Mouse (Mus musculus): ENCODE data around the gene Gjc2. TPM values are rescaled to one million over a fixed set of nuclear protein-coding genes. Genes with fewer than 3 reads are reported as not detected.

The Gjc2 gene
- polyA plus RNA-seq, 1 experiment from 2014 or later, result 0.27 TPM

GRCm38 (mm10) chr11:59202081-59202995 lies 19.3 kb upstream of the Gjc2 start, which contains the start of gene Mrpl55:
Gene Mrpl55, plus strand, starts transcription at chr11:59202486.
- no peaks in the 10 kb centered on the region for H3K27me3 ChIP-seq
- peak; percentile 91 for ATAC-seq (replicated peaks; ENCODE audit: low FRiP score)
- WGBS, result under 1% methylated on average over 63 of the region's 63 CpGs

GRCm38 (mm10) chr11:59201216-59202002 lies 18.4 kb upstream of the Gjc2 start:
- Histone ChIP-seq H3K4me2 (peak overlapping the region; percentile 86), H3K9ac (peak overlapping the region; percentile 79), H3K27ac (peak overlapping the region; percentile 82), H3K4me1 (peaks cover 11% of the 10 kb centered on the region), H3K27me3 (no peaks in the 10 kb centered on the region), H3K4me3 (replicated peaks) (peak overlapping the region; percentile 88), H3K9me3 (replicated peaks) (no peaks in the 10 kb centered on the region), H3K36me3 (peaks cover 39% of the 10 kb centered on the region)
- 0 out of 2 replicates have a peak, but pooled peaks have one; percentile 3 for ATAC-seq (replicated peaks; ENCODE audit: low FRiP score)
- WGBS, result 28% methylated on average over 16 of the region's 16 CpGs

More at GRCm38 (mm10) chr11:59202081-59202995, 19.3 kb upstream of the Gjc2 start, which contains the start of gene Mrpl55:
- Histone ChIP-seq H3K4me3 (replicated peaks) (peak within 1 kb of the TSS; percentile 88), H3K9me3 (replicated peaks) (no peaks in the 10 kb centered on the region), H3K27ac (peak within 1 kb of the TSS; percentile 82), H3K4me1 (peaks cover 11% of the 10 kb centered on the region), H3K36me3 (peaks cover 46% of the 10 kb centered on the region), H3K4me2 (peak within 1 kb of the TSS; percentile 86), H3K9ac (peak within 1 kb of the TSS; percentile 79)

GRCm38 (mm10) chr11:59196230-59196629 lies 13.2 kb upstream of the Gjc2 start:
- no peak overlapping the region for H3K4me3 ChIP-seq (replicated peaks)
- peaks cover 14% of the 10 kb centered on the region for H3K36me3 ChIP-seq
- H3K4me2 ChIP-seq, result no peak overlapping the region
- H3K9ac ChIP-seq, result no peak overlapping the region
- H3K4me1 ChIP-seq, result peaks cover 3% of the 10 kb centered on the region
- no peaks in the 10 kb centered on the region for H3K9me3 ChIP-seq (replicated peaks)
- no peaks in the 10 kb centered on the region for H3K27me3 ChIP-seq
- ATAC-seq (replicated peaks; ENCODE audit: low FRiP score), result no peak
- no peak overlapping the region for H3K27ac ChIP-seq

DNA sequence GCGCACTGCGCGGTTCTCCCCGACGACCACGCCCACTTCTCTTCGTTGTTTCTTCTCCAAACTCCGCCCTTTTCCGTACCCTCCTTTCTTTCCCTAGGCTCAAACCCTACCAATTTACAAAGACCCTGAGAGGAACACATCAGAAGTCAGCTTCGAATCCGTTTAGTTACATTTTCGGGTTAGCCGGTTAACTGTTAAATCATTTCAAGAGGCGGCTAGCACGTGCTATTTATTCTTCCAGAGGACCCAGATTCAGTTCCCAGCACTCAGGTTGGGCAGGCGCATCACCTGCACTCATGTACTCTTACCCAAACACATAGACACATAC lies 9.0 kb upstream of the Gjc2 start, which contains the start of gene Guk1:
Guk1 (minus strand) TSS at position 154 of the 328 bp plus-strand sequence.
- Histone ChIP-seq H3K4me1 (peaks cover 14% of the 10 kb centered on the region), H3K9me3 (replicated peaks) (no peaks in the 10 kb centered on the region), H3K4me3 (replicated peaks) (peak within 1 kb of the TSS; percentile 76), H3K4me2 (peak within 1 kb of the TSS; percentile 86), H3K27ac (peak within 1 kb of the TSS; percentile 96), H3K9ac (peak within 1 kb of the TSS; percentile 63), H3K27me3 (no peaks in the 10 kb centered on the region), H3K36me3 (no peaks in the 10 kb centered on the region)
- no peak for ATAC-seq (replicated peaks; ENCODE audit: low FRiP score)
- WGBS, result 5% methylated on average over 16 of the region's 16 CpGs

- Histone ChIP-seq H3K9ac (peak overlapping the region; percentile 63), H3K9me3 (replicated peaks) (no peaks in the 10 kb centered on the region), H3K4me1 (peaks cover 16% of the 10 kb centered on the region), H3K36me3 (0 out of 2 replicates have a peak, but pooled peaks cover 4% of the 10 kb centered on the region), H3K27ac (peak overlapping the region; percentile 96), H3K4me3 (replicated peaks) (peak overlapping the region; percentile 76), H3K27me3 (no peaks in the 10 kb centered on the region), H3K4me2 (peak overlapping the region; percentile 86)
- under 1% methylated on average over 59 of the region's 59 CpGs for WGBS
- peak; percentile 95 for ATAC-seq (replicated peaks; ENCODE audit: low FRiP score)
Measured at GRCm38 (mm10) chr11:59191231-59192058, 8.4 kb upstream of the Gjc2 start.

- ATAC-seq (replicated peaks; ENCODE audit: low FRiP score), result no peak
- no peaks in the 10 kb centered on the region for H3K9me3 ChIP-seq (replicated peaks)
- H3K27ac ChIP-seq, result no peak overlapping the region
- WGBS, result 39% methylated on average over 6 of the region's 6 CpGs
- H3K27me3 ChIP-seq, result no peaks in the 10 kb centered on the region
- H3K9ac ChIP-seq, result no peak overlapping the region
- H3K4me1 ChIP-seq, result peaks cover 16% of the 10 kb centered on the region
- H3K36me3 ChIP-seq, result peaks cover 36% of the 10 kb centered on the region
- no peak overlapping the region for H3K4me2 ChIP-seq
- no peak overlapping the region for H3K4me3 ChIP-seq (replicated peaks)
Measured at GRCm38 (mm10) chr11:59187706-59188105, 4.7 kb upstream of the Gjc2 start.

- no peak overlapping the region for H3K4me2 ChIP-seq
- no peaks in the 10 kb centered on the region for H3K9me3 ChIP-seq (replicated peaks)
- ATAC-seq (replicated peaks; ENCODE audit: low FRiP score), result no peak
- H3K36me3 ChIP-seq, result peaks cover 40% of the 10 kb centered on the region
- H3K4me1 ChIP-seq, result peaks cover 10% of the 10 kb centered on the region
- no peak overlapping the region for H3K27ac ChIP-seq
- WGBS, result 82% methylated on average over 5 of the region's 5 CpGs
- H3K4me3 ChIP-seq (replicated peaks), result no peak overlapping the region
- H3K27me3 ChIP-seq, result no peaks in the 10 kb centered on the region
- H3K9ac ChIP-seq, result no peak overlapping the region
Measured at GRCm38 (mm10) chr11:59185490-59185889, 2.5 kb upstream of the Gjc2 start.

DNA sequence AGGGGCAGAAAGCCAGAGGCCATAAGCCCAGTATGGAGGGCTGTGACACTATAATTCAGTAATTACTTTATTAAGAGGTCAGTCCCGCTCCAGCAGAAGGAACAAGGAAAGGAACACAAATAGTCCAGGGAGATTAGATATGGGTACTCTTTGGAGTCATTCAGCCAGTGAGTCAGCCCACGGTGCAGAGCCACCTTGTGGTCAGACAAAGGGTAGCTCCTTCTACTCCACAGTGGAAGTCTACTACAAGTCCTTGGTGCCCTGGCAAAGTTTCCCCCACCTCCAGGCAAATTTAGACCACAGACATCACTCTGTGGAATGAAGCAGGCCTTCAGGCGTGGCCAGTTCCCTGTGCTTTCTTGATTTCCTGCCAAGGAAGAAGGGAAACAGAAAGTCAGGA lies 808 bp upstream of the Gjc2 start:
- 30% methylated on average over 3 of the region's 3 CpGs for WGBS

GRCm38 (mm10) chr11:59176921-59177320 lies 6.1 kb downstream of the Gjc2 start:
- peak overlapping the region; percentile 29 for H3K4me3 ChIP-seq (replicated peaks)
- no peak for ATAC-seq (replicated peaks; ENCODE audit: low FRiP score)
- WGBS, result 5% methylated on average over 33 of the region's 34 CpGs
- peaks cover 69% of the 10 kb centered on the region for H3K27me3 ChIP-seq
- H3K9ac ChIP-seq, result no peak overlapping the region
- H3K27ac ChIP-seq, result no peak overlapping the region
- H3K4me2 ChIP-seq, result peak overlapping the region; percentile 52
- H3K36me3 ChIP-seq, result no peaks in the 10 kb centered on the region
- H3K4me1 ChIP-seq, result peaks cover 11% of the 10 kb centered on the region
- H3K9me3 ChIP-seq (replicated peaks), result no peaks in the 10 kb centered on the region

More for the DNA sequence above, 808 bp upstream of the Gjc2 start:
- no peak overlapping the region for H3K27ac ChIP-seq
- peaks cover 40% of the 10 kb centered on the region for H3K36me3 ChIP-seq
- no peak overlapping the region for H3K9ac ChIP-seq
- peaks cover 10% of the 10 kb centered on the region for H3K4me1 ChIP-seq
- no peak overlapping the region for H3K4me2 ChIP-seq
- H3K27me3 ChIP-seq, result peaks cover 12% of the 10 kb centered on the region
- H3K4me3 ChIP-seq (replicated peaks), result no peak overlapping the region
- no peaks in the 10 kb centered on the region for H3K9me3 ChIP-seq (replicated peaks)
- 0 out of 2 replicates have a peak, but pooled peaks have one; percentile 38 for ATAC-seq (replicated peaks; ENCODE audit: low FRiP score)

DNA sequence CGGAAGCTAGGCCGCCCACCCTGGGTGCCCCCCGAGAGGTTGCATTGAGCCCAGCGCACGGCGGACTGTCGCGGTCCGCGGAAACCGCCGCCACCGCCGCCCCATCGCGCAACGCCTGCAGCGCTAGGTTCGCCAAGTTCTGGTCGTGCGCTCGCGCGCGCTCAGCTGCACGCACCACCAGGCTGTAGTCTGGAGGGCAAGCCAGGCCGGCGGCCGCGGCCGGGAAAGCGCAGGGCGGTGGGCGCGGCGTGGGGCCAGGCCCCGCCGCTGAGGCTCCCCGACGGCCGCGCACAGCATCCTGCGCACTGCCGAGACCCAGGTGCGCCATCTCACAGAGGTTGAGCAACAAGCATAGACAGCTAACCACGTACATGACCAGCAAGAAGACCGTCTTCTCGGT lies 6.5 kb downstream of the Gjc2 start:
- Histone ChIP-seq H3K9ac (no peak overlapping the region), H3K36me3 (no peaks in the 10 kb centered on the region), H3K27ac (no peak overlapping the region), H3K4me2 (peak overlapping the region; percentile 52), H3K4me1 (peaks cover 11% of the 10 kb centered on the region), H3K27me3 (peaks cover 69% of the 10 kb centered on the region), H3K4me3 (replicated peaks) (peak overlapping the region; percentile 29), H3K9me3 (replicated peaks) (no peaks in the 10 kb centered on the region)
- WGBS, result 2% methylated on average over 48 of the region's 48 CpGs
- ATAC-seq (replicated peaks; ENCODE audit: low FRiP score), result no peak

DNA sequence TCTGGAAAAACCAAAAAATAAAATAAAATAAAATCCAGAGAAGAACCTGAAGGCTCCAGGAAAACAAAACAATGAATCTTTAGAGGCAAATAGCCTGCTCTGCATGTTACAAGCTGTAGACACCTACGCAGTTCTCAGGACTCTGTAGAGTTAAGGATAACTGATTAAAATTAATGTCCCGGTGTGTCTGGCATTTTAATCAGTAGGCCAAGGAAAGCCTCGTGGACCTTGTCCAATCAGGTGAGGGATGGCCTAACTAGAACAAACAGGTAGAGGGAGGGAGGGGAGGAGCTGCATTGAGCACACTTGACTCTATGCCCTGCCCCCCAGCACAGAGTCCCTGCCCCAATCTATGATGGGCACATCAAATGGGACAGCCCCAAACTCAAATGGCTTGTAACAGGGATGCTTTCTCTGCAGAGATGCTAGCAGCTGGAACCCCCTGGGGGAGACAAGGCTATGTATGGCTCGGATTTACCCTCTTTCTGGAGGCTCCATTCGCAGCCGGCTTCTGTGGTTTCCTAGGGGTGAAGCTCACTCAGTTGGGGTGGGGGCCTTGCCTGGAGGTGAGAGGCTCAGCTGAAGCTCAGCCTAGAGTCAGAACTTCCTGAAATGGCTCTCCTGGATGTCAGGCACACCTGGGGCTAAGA lies 8.7 kb downstream of the Gjc2 start:
- 52% methylated on average over 6 of the region's 6 CpGs for WGBS
- Histone ChIP-seq H3K9ac (no peak overlapping the region), H3K27me3 (peaks cover 61% of the 10 kb centered on the region), H3K27ac (no peak overlapping the region), H3K4me2 (no peak overlapping the region), H3K4me3 (replicated peaks) (no peak overlapping the region), H3K4me1 (peaks cover 11% of the 10 kb centered on the region), H3K9me3 (replicated peaks) (no peaks in the 10 kb centered on the region), H3K36me3 (no peaks in the 10 kb centered on the region)
- no peak for ATAC-seq (replicated peaks; ENCODE audit: low FRiP score)

Data from kidney, embryonic 15.5 days (tissue).